Mouse (Mus musculus): ENCODE results near the gene Wwox. TPM values are rescaled to one million over a fixed set of nuclear protein-coding genes. Genes with fewer than 3 reads are reported as not detected.
A peak's percentile ranks its signal among the peaks of the same experiment; 100 is the strongest.

The Wwox gene
- polyA plus RNA-seq, 1 experiment from 2014 or later: 20.0 TPM

DNA sequence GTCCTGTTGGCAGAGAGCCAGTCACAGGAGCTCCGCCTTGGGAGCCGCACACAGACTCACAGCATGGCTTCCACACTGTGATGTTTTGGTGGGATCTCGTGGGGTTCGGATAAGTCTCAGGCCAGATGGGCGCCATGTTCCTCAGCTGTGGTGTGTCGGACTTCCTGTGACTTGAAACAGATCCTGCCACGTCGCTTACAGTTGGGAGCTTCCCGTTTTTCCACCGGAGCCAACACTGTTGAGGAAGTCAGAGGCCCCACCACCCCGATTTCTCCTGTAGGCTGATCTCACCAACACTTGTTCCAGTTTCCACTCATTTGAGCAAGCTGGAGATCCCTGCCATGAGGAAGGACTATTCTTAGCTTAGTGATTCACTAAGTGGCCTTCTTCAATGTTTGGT, 34.1 kb downstream of the Wwox start:
- no peak overlapping the region for H3K4me2 ChIP-seq
- no peak overlapping the region for H3K4me3 ChIP-seq
- H3K9ac ChIP-seq: no peak overlapping the region
- H3K36me3 ChIP-seq: no peaks in the 10 kb centered on the region
- H3K4me1 ChIP-seq: 0 out of 2 replicates have a peak, but pooled peaks cover 11% of the 10 kb centered on the region
- 80% methylated on average over 11 of the region's 11 CpGs for WGBS
- no peak overlapping the region for H3K27ac ChIP-seq
- H3K27me3 ChIP-seq: no peaks in the 10 kb centered on the region
- no peak for ATAC-seq (ENCODE audit: borderline replicate concordance, extremely low read depth, low FRiP score, low TSS enrichment)
- H3K9me3 ChIP-seq: no peaks in the 10 kb centered on the region

DNA sequence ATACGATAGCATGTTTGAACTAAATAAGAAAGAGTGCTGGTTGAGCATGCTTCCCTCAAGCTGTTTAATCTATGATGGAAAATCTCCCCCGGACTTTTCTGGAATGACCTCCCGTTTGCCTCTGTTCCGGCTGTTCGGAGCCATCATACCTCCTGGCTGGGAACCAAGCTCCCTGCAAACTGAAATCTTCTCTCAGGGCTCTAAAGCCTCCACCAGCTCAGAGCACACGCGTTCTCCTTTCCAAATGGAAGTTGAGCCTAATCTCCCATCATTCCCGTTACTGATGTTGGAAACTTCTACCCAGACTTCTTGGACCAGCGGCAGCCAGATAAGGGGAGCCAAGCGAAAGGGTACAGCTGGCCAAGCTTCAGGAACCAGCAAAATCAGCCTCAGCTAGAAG, 37.5 kb downstream of the Wwox start:
- ATAC-seq (ENCODE audit: borderline replicate concordance, extremely low read depth, low FRiP score, low TSS enrichment): no peak
- Histone ChIP-seq H3K9me3 (no peaks in the 10 kb centered on the region), H3K36me3 (no peaks in the 10 kb centered on the region), H3K4me1 (0 out of 2 replicates have a peak, but pooled peaks cover 11% of the 10 kb centered on the region), H3K9ac (no peak overlapping the region), H3K4me3 (no peak overlapping the region), H3K27ac (peak overlapping the region; percentile 61), H3K4me2 (no peak overlapping the region), H3K27me3 (no peaks in the 10 kb centered on the region)
- WGBS: 53% methylated on average over 10 of the region's 10 CpGs

DNA sequence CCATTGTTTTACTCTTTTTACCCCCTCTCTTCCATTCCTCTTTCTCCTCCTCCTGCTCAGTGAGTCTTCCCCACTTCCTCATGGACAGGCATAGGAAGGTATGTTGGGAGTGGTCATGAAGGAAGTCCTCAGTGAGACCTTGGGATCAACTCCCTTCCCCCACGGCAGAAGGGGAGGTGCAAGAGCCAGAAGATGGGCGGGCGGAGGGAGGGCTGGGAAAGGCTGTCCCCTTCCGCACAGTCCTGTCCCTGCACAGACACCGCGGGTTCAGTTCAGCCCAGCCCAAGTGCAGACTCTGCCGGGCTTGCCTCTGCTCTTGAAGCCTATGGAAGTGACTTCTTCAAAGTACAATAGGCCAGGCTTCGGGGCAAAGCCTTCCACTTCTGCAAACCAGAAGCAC, 38.3 kb downstream of the Wwox start:
- peak; percentile 79; the same call in 1 of the 2 replicates for ATAC-seq (ENCODE audit: borderline replicate concordance, extremely low read depth, low FRiP score, low TSS enrichment)
- H3K9ac ChIP-seq: no peak overlapping the region
- no peaks in the 10 kb centered on the region for H3K36me3 ChIP-seq
- no peak overlapping the region for H3K4me2 ChIP-seq
- no peaks in the 10 kb centered on the region for H3K27me3 ChIP-seq
- H3K9me3 ChIP-seq: no peaks in the 10 kb centered on the region
- no peak overlapping the region for H3K27ac ChIP-seq
- no peak overlapping the region for H3K4me3 ChIP-seq
- 65% methylated on average over 8 of the region's 8 CpGs for WGBS
- 0 out of 2 replicates have a peak, but pooled peaks cover 11% of the 10 kb centered on the region for H3K4me1 ChIP-seq

DNA sequence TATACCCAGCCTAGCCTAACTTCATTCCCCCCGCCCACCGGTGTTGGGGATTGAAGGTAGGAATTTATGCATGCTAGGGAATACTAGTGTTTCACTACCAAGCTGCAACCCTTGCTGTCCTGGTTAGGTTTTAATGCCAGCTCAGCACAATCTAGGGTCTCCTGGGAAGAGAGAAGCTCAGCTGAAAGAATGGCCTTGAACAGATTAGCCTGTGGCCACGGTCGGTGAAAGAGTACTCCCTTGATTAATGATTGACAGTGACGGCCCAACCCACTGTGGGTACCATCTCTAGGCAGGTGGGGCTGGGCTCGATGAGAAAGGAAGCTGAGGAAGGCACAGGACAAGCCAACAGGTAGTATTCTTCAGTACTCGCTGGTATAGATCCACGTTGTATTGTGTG, 40.3 kb downstream of the Wwox start:
- Histone ChIP-seq H3K27me3 (no peaks in the 10 kb centered on the region), H3K4me2 (no peak overlapping the region), H3K9me3 (no peaks in the 10 kb centered on the region), H3K27ac (no peak overlapping the region), H3K4me3 (no peak overlapping the region), H3K9ac (no peak overlapping the region), H3K4me1 (0 out of 2 replicates have a peak, but pooled peaks cover 11% of the 10 kb centered on the region), H3K36me3 (no peaks in the 10 kb centered on the region)
- ATAC-seq (ENCODE audit: borderline replicate concordance, extremely low read depth, low FRiP score, low TSS enrichment): no peak
- WGBS: 66% methylated on average over 8 of the region's 8 CpGs

DNA sequence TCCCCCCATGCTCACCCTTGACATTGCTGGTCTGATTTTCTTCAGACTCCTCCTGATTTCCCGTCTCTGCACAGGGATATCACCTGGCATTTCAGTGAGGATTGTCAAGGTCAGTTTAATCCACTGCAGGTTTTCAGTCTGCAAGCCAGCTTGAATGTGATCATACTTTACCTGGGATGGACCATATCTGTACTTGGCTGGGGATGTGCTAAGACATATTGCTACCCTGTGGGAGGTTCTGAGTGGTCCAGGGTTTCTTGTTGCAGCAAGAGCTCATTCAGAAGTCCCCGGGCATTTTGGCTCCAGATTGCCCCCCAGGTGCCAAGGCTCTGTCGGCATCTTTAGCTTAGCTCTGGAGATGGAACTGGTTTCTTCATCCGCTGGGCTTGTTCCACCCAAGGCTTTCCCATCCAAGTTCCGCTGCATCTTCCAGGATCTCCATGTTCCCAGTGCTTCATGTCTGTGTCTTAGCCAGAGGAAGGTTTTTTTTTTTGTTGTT, 52.3 kb downstream of the Wwox start:
- Histone ChIP-seq H3K27ac (no peak overlapping the region), H3K36me3 (no peaks in the 10 kb centered on the region), H3K27me3 (no peaks in the 10 kb centered on the region), H3K4me1 (no peaks in the 10 kb centered on the region), H3K9me3 (no peaks in the 10 kb centered on the region), H3K4me3 (no peak overlapping the region), H3K4me2 (no peak overlapping the region), H3K9ac (no peak overlapping the region)
- ATAC-seq (ENCODE audit: borderline replicate concordance, extremely low read depth, low FRiP score, low TSS enrichment): no peak
- 87% methylated on average over 5 of the region's 5 CpGs for WGBS

DNA sequence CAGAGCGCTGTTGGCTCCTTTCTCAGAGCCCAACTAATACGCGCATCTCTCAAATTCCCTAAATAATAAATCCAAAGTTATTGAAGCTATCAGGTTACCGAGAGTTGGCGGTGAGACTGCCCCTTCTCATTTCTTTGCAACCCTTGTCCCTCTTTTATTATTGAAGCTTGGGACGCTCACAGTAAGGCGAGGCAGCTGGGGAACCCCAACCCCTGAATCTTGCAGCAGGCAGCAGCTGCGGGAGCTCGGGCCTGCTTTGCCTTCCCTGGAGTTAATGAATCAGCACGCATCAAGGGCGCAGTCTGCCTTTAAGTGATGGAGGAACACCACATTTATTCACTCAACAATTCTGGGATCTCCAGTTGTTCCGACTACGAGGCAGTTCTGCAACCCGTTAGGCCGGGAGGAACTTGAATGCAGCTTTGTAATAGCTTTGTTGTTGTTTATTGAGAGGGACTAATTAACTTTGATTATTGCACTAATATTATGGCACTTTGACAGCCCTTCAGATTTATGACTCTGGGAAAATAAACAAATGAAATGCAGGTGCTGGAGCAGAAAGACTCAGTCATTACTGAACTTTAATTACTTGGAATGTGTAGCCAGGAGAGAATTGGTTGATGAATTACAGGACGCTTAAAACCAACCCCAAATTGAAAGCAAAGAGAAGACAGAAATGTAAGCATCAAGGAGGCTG, 60.1 kb downstream of the Wwox start:
- 64% methylated on average over 16 of the region's 16 CpGs for WGBS
- Histone ChIP-seq H3K4me3 (no peak overlapping the region), H3K9me3 (no peaks in the 10 kb centered on the region), H3K27ac (no peak overlapping the region), H3K4me1 (peaks cover 5% of the 10 kb centered on the region), H3K9ac (no peak overlapping the region), H3K27me3 (no peaks in the 10 kb centered on the region), H3K4me2 (no peak overlapping the region), H3K36me3 (no peaks in the 10 kb centered on the region)
- ATAC-seq (ENCODE audit: borderline replicate concordance, extremely low read depth, low FRiP score, low TSS enrichment): no peak

DNA sequence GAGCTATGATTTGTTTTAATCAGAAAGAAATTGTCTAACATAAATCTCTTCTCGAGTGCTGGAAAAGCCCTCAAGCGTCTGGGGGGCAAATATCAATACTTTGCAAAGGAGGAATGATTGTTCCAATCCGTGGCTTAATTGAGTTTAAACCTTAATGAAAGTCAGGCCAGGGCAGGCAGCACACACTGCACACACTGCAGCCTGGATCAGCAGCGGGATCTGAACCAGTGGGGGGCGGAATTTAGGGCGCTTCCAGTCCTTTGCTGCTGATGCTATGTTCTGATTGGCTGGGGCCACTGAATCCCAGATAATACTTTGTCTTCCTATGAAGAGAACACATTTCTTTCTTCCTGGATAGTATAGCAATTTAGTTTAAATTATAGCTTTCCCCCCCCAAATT, 62.5 kb downstream of the Wwox start:
- 69% methylated on average over 6 of the region's 6 CpGs for WGBS
- Histone ChIP-seq H3K27ac (no peak overlapping the region), H3K9me3 (no peaks in the 10 kb centered on the region), H3K4me3 (no peak overlapping the region), H3K36me3 (no peaks in the 10 kb centered on the region), H3K27me3 (no peaks in the 10 kb centered on the region), H3K4me2 (no peak overlapping the region), H3K4me1 (peaks cover 20% of the 10 kb centered on the region), H3K9ac (no peak overlapping the region)
- ATAC-seq (ENCODE audit: borderline replicate concordance, extremely low read depth, low FRiP score, low TSS enrichment): no peak

DNA sequence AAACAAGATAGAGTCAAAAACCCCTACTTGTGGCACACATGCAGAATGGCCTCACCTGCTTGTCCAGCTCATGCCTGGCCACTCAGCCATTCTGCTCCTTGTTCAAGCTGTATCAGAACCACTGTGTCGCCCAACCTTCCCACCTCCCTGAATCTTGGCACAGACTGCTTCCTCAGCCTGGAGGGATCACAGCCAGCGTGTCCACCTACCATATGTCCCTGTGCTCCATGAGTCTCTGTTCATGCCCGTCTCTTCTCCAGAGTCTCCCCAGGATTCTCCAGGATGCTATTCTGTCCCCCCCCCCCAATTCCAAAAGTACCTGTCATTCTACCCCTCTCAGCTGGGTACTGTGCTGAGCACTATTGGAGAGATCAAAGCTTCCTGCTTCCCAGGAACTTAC, 63.7 kb downstream of the Wwox start:
- 71% methylated on average over 3 of the region's 3 CpGs for WGBS
- H3K4me3 ChIP-seq: no peak overlapping the region
- H3K27me3 ChIP-seq: no peaks in the 10 kb centered on the region

DNA sequence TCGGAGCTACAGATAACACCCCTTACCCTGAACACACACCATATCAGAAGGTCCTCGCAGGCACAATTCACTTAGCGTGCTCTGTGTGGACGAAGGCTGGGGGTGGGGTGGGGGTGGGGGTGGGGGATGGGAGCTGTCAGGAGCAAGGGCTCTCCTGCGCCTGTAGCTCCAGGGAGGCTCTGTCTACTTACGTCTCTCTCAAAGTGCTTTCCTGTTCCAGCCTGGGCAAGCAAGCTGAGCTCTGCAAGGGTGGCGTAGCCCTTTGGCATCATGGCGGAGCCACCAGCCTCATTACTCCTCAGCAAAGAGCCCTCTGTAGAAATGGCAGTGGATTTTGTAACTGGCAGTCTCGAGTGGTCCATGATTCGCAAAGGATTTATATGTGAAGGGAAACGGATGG, 65.4 kb downstream of the Wwox start:
- ATAC-seq (ENCODE audit: borderline replicate concordance, extremely low read depth, low FRiP score, low TSS enrichment): peak; percentile 19; the same call in 1 of the 2 replicates
- 36% methylated on average over 11 of the region's 11 CpGs for WGBS
- H3K9me3 ChIP-seq: no peaks in the 10 kb centered on the region
- H3K9ac ChIP-seq: no peak overlapping the region
- peaks cover 20% of the 10 kb centered on the region for H3K4me1 ChIP-seq
- H3K27ac ChIP-seq: peak overlapping the region; percentile 24; the same call in 1 of the 2 replicates
- no peaks in the 10 kb centered on the region for H3K36me3 ChIP-seq
- no peak overlapping the region for H3K4me3 ChIP-seq
- H3K27me3 ChIP-seq: no peaks in the 10 kb centered on the region
- H3K4me2 ChIP-seq: no peak overlapping the region

More for the DNA sequence above, 63.7 kb downstream of the Wwox start:
- Histone ChIP-seq H3K36me3 (no peaks in the 10 kb centered on the region), H3K4me1 (peaks cover 20% of the 10 kb centered on the region), H3K9ac (no peak overlapping the region), H3K9me3 (no peaks in the 10 kb centered on the region), H3K27ac (no peak overlapping the region), H3K4me2 (no peak overlapping the region)
- no peak for ATAC-seq (ENCODE audit: borderline replicate concordance, extremely low read depth, low FRiP score, low TSS enrichment)

DNA sequence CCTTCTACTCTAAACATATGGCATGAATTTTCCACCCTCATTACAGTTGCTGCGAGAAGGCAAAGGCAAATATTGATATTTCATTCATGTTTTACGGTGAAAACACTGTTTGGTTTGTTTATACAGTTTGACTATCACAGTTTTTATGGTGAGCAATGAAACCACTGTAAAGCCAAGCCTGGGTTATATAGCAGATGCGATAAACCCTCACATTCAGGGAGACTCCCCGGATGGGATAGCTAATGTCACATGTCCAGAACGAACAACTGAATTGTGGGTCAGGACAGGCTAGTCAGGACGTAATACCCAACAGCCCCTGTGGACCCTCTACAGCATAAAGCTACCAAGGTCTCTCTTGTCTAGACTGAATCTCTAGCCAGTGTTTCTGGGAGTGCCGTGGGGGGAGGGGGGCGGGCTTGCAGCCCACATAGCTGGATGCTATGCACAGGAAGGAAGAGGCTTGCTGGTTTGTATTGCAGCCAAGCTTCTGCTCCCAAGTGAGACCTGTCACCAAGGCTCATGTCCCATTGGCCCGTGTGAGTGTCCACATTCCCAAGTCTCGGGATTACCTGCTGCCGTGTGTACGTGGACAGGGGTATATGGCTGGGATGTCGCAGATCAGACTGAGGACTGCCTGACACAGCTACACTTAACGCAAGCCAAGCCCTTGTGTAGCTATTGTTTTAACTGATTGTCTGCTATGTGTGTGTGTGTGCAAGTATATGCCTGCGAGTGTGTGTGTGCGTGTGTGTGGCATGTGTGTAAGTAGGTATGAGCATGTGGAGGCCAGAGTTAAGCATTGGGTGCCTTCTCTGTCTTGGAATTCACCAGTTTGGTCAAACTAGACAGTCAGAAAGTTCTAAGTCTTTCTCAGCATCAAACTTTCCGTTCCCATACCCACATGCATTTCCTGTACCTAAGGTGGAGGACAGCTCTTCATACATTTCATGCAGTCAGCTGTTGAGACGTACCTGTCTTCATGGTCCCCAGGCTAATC, 66.2 kb downstream of the Wwox start:
- Histone ChIP-seq H3K4me1 (peaks cover 20% of the 10 kb centered on the region), H3K9me3 (no peaks in the 10 kb centered on the region), H3K36me3 (no peaks in the 10 kb centered on the region), H3K9ac (no peak overlapping the region), H3K27ac (no peak overlapping the region), H3K4me2 (no peak overlapping the region), H3K27me3 (no peaks in the 10 kb centered on the region), H3K4me3 (no peak overlapping the region)
- peak; percentile 63; the same call in 1 of the 2 replicates for ATAC-seq (ENCODE audit: borderline replicate concordance, extremely low read depth, low FRiP score, low TSS enrichment)
- 54% methylated on average over 18 of the region's 18 CpGs for WGBS

DNA sequence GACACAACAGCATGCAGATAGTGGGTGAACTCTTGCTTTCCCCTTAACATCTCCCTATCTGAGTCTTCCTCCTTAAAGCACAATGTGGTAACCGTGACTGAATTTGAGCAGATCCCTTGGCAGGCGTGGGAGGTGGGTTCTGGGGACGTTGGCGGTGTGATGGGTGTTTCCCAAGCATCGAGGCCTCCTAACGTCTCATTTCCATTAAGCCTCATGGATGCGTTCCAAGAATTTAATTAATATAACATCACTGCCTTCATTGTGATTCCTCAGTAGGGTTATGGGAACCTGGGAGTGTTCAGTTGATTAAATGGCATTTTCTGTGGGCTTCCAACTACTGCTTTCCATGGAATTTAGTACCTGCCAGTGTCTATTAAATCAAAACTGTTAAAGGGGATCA, 67.9 kb downstream of the Wwox start:
- Histone ChIP-seq H3K27ac (no peak overlapping the region), H3K4me2 (no peak overlapping the region), H3K9ac (no peak overlapping the region), H3K9me3 (no peaks in the 10 kb centered on the region), H3K36me3 (no peaks in the 10 kb centered on the region), H3K4me3 (no peak overlapping the region), H3K27me3 (no peaks in the 10 kb centered on the region), H3K4me1 (peaks cover 28% of the 10 kb centered on the region)
- ATAC-seq (ENCODE audit: borderline replicate concordance, extremely low read depth, low FRiP score, low TSS enrichment): no peak
- WGBS: 67% methylated on average over 7 of the region's 7 CpGs

DNA sequence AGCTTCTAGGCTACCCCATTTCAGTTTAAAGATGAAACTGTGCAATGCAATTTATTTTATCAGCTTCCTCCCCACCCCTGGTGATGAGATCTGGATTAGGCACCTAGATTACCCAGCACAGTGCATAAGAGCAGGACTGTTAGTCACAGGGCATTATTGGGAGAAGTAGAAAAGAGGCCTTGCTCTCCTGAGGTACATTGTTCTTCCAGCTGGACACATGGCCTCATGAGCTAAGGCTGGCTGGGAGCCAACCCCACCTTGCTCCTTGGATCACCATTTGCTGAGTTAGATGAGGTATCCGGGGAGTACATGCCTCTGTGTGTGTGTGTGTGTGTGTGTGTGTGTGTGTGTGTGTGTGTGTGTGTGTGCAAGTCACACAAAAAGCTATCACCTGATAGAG, 70.8 kb downstream of the Wwox start:
- no peaks in the 10 kb centered on the region for H3K36me3 ChIP-seq
- H3K9ac ChIP-seq: no peak overlapping the region
- H3K4me1 ChIP-seq: peaks cover 25% of the 10 kb centered on the region
- H3K27ac ChIP-seq: no peak overlapping the region
- H3K9me3 ChIP-seq: no peaks in the 10 kb centered on the region
- no peak for ATAC-seq (ENCODE audit: borderline replicate concordance, extremely low read depth, low FRiP score, low TSS enrichment)
- H3K27me3 ChIP-seq: no peaks in the 10 kb centered on the region
- H3K4me3 ChIP-seq: no peak overlapping the region
- 53% methylated on average over 1 of the region's 1 CpGs for WGBS
- no peak overlapping the region for H3K4me2 ChIP-seq
